Mouse (Mus musculus) brown adipose tissue, adult 24 weeks (tissue): ENCODE measurements around the gene Treml1. TPM values are rescaled to one million over a fixed set of nuclear protein-coding genes. Genes with fewer than 3 reads are reported as not detected.
"Not testable (repeated sequence)": the region's sequence is repeated elsewhere in the genome, so short reads cannot be mapped to it uniquely, and the experiment has no call there.

Source experiments
- H3K27ac ChIP-seq: fragments of 200-500 bp; replicated peaks from 2 replicates; pipeline ENCODE4 v1.5.1; 2012; ENCODE audit warnings: low read depth, mild to moderate bottlenecking, low read length
- H3K4me1 ChIP-seq: fragments of 200-500 bp; 2 replicates; pipeline ENCODE4 v1.6.1; 2012; ENCODE audit warnings: low read length, mixed read lengths; ENCODE audit not compliant: control insufficient read depth, insufficient read depth, insufficient read length
- H3K4me3 ChIP-seq: fragments of 200-500 bp; 2 replicates; pipeline ENCODE4 v1.5.1; 2012; ENCODE audit warnings: low read depth, mild to moderate bottlenecking, low read length, moderate library complexity; ENCODE audit not compliant: insufficient read depth
- polyA plus RNA-seq: library from polyadenylated mRNA; stranded (reverse); fragments of >200 nt; gene quantifications from 2 replicates; pipeline ENCODE4 v1.2.4, GENCODE M21; 2012; ENCODE audit not compliant: missing spikeins, insufficient read depth, insufficient read length

Gene Treml1
- polyA plus RNA-seq, 1 experiment, result not detected

- Histone ChIP-seq H3K4me3 (no peak overlapping the region), H3K27ac (no peak overlapping the region), H3K4me1 (no peaks in the 10 kb centered on the region)
Measured at GRCm38 (mm10) chr17:48345824-48346223, 13.9 kb upstream of the Treml1 start.

GRCm38 (mm10) chr17:48346231-48346630 is 13.5 kb upstream of the Treml1 start, which contains the start of gene Trem2:
TSS of gene Trem2 (plus strand) at chr17:48346401.
- Histone ChIP-seq H3K4me1 (no peaks in the 10 kb centered on the region), H3K27ac (peak within 1 kb of the TSS; percentile 39), H3K4me3 (peak within 1 kb of the TSS; percentile 32)

DNA sequence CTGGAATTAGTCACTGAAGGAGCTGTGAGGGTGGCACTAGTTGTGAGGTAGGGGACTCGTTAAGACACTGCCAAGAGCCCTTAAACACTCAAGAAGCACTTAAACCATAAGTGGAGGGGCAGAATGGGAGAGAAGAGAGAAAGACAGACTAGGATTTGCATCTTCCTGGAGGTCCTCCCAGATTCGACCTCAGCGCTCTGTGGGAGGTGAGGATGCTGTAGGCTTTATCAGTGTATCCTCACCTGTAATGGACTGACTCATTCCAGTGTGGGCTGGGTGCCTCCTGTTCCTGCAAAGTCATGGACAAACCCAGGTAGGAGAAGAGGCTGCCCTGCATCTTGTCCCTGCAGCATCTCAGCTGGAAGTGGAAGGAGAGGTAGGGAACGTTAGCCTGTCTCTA is 12.9 kb upstream of the Treml1 start:
- H3K4me1 ChIP-seq, result no peaks in the 10 kb centered on the region
- peak overlapping the region; percentile 32 for H3K4me3 ChIP-seq
- peak overlapping the region; percentile 39 for H3K27ac ChIP-seq

DNA sequence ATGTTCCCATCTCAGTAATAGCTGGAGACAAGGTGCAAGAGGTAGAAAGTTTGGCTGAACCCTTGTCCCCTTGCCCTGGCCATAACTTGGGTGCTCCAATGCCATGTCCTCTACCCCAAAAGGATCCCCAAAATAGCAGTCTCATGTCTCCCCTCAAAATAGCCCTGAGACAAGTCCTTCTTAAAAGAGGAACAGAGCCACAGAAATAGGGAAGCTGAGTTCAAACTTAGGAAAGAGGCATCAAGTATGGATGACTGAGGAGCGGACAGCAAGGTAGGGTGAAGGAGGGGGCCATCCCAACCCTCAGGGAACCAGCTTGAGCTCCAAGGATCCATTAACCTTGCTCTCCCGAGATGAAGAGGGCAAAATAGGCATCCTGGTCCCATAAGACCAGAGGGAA is 12.4 kb upstream of the Treml1 start:
- H3K4me3 ChIP-seq, result peak overlapping the region; percentile 32; the same call in 1 of the 2 replicates
- peak overlapping the region; percentile 39 for H3K27ac ChIP-seq
- no peaks in the 10 kb centered on the region for H3K4me1 ChIP-seq

DNA sequence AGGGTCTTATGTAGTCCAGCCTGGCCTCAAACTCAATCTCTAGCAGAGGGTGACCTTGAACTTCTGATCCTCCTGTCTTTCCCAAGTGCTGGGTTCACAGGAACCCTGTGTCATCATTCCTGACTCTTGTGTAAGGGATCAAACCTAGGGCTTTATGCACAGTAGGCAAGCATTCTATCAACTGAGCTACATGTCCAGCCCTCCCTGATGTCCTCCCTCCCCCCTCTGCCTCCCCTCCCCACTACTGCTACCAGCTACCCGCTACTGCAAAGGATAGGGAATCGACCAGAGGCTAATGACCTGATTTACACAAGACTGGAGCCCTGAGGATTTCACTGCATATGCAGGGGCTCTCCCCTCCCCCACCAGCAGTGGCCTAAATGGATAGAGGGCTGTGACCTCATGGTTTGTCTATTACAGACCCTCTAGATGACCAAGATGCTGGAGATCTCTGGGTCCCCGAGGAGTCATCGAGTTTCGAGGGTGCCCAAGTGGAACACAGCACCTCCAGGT is 9.0 kb upstream of the Treml1 start:
- H3K4me3 ChIP-seq, result no peak overlapping the region
- no peak overlapping the region for H3K27ac ChIP-seq
- no peaks in the 10 kb centered on the region for H3K4me1 ChIP-seq

DNA sequence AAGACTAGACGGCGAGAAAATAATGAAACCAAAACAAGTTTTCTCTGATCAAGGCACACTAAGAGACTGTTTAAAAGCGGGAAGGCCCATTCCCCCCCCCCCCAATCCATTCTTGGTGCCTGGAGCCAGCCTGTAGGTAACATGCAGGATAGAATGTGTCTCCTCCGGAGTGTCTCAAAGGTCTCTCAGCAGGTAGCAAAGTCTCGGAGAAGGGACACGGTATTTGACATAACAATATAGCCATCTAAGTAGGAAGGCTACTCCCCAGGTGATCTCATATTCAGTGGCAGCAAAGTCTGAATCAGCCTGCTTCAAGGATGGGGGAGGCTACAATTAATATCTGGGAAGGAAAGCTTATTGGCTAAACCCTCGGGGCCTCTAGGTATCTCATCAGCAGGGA is 6.7 kb upstream of the Treml1 start:
- not testable (repeated sequence) for H3K4me1 ChIP-seq, H3K4me3 ChIP-seq, H3K27ac ChIP-seq

GRCm38 (mm10) chr17:48355822-48356221 is 3.9 kb upstream of the Treml1 start:
- no peak overlapping the region for H3K27ac ChIP-seq
- H3K4me1 ChIP-seq, result no peaks in the 10 kb centered on the region
- no peak overlapping the region for H3K4me3 ChIP-seq

DNA sequence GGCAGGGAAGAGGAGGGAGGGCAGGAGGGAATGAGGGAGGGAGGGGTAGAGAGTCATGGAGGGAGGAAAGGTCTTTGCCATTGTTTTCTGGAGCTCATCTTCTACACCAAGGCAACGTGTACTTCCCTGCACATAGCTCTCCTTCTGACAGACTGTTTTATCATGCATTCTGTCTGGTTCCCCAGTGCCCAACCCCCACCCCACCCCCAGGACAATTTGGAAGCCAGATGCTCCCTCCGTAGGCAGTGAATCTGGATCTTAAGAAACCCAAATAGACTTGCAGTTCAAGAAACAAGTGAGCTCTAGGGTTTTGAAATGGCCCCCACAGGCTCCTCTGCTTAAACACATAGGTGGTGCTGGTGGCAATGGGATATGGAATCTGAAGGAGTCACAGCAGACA is 1.8 kb upstream of the Treml1 start:
- no peaks in the 10 kb centered on the region for H3K4me1 ChIP-seq

GRCm38 (mm10) chr17:48360462-48360861 is 746 bp downstream of the Treml1 start:
- Histone ChIP-seq H3K4me3 (no peak overlapping the region), H3K27ac (no peak overlapping the region), H3K4me1 (no peaks in the 10 kb centered on the region)

More for the DNA sequence above, 1.8 kb upstream of the Treml1 start:
- Histone ChIP-seq H3K4me3 (no peak overlapping the region), H3K27ac (no peak overlapping the region)

DNA sequence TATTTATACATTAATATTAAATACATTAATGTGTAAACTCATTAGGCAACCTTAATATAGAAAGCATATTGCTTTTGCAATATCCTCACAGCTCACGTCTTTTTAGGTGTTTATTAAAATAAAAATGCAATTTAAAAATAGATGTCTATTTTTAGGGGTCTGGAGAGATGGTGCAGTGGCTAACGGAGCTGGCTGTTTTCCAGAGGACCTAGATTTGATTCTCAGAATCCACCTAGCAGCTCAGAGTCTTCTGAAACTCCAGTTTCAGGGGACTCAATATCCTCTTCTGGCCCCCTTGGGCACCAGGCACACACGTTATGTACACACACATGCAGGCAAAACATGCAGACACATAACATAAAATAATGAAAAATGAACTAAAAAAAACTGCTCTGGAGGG is 2.6 kb downstream of the Treml1 start:
- H3K27ac ChIP-seq, result no peak overlapping the region
- H3K4me3 ChIP-seq, result no peak overlapping the region
- H3K4me1 ChIP-seq, result no peaks in the 10 kb centered on the region

- H3K4me3 ChIP-seq, result no peak overlapping the region
- H3K27ac ChIP-seq, result no peak overlapping the region
- H3K4me1 ChIP-seq, result no peaks in the 10 kb centered on the region
Measured at GRCm38 (mm10) chr17:48362966-48363365, 3.2 kb downstream of the Treml1 start.

DNA sequence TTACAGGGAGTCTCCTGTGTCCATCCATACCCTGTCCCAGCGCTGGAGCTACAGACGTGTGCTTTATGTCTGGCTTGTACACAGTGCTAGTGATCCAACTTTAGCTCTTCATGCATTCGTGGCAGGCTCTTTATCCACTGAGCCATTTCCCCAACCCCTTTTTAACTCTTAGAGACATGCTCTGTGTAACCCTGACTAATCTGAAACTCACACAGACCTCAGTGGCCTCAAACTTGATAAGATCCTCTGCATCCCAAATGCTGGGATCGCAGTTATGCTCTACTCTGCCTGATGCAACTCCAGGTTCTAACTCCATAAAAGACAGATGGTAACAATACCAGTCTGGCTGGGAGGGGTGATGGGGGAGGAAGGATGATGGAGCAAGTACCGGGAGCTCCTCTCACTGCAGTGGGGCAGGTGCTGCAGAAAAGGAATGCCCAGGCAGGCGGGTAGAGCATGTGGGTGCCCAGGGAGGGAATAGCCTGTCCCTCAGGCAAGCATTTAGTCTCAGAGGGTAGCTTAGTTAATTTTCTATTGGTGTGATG is 3.8 kb downstream of the Treml1 start:
- no peaks in the 10 kb centered on the region for H3K4me1 ChIP-seq
- no peak overlapping the region for H3K4me3 ChIP-seq
- no peak overlapping the region for H3K27ac ChIP-seq

DNA sequence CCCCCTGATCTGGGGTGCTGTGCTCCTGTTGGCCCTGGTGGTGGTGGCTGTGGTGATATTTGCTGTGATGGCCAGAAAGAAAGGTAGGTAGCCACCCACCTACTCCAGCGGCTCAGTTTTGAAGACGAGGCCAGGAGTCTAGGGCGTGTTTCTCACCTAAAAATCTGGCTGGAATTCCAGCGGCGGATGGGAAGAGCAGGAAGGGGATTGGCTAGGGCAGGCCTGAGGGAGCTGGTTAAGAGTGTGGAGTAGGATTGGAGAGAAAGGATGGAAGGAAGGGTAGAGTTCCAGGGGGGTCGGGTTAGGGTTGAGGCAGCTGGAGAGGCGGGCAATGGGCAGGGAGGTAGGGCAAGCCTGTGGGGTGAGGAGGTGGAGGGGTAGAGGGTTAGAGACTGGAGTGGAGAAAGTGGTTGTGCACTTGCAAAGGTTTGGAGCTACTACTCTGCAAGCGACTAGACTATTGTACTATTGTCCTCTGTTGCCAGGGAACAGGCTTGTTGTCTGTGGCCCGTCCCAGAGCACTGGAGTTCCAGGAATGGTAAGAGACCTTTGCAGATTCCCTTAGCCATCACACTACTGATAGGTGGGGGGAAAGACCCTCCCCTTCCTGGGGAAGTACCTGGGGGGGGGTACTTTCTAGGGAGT is 5.9 kb downstream of the Treml1 start:
- H3K4me3 ChIP-seq, result no peak overlapping the region
- H3K4me1 ChIP-seq, result no peaks in the 10 kb centered on the region
- H3K27ac ChIP-seq, result no peak overlapping the region

- Histone ChIP-seq H3K4me1 (no peaks in the 10 kb centered on the region), H3K27ac (no peak overlapping the region), H3K4me3 (no peak overlapping the region)
Measured at GRCm38 (mm10) chr17:48366806-48367205, 7.1 kb downstream of the Treml1 start.

DNA sequence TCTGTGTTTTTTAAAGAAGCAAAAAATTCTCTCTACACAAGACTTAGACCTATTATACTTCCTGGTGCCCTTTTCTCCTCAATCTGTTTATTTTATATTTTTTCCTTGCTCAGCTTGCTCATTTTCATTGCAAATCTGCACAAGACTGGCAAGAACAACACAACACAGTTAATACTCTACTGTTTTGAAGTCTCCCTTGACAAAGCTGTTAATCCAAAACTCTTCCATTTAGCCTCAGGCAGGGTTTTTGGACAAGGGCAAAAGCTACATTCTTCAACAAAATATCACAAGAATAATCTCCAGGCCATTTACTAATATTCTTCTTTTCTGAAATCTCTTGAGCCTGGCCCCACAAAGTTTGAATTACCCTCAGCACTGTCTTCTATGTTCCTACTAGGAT is 11.9 kb downstream of the Treml1 start:
- Histone ChIP-seq H3K4me3 (no peak overlapping the region), H3K4me1 (no peaks in the 10 kb centered on the region), H3K27ac (no peak overlapping the region)

- H3K27ac ChIP-seq, result no peak overlapping the region
- H3K4me1 ChIP-seq, result no peaks in the 10 kb centered on the region
- no peak overlapping the region for H3K4me3 ChIP-seq
Measured at GRCm38 (mm10) chr17:48372987-48373386, 13.3 kb downstream of the Treml1 start.
